Mouse (Mus musculus) cerebellum, adult 2 months (tissue): ENCODE data around the gene Hoxb9.

Experiments
- CTCF ChIP-seq: fragments of 200-500 bp; IDR thresholded peaks from 2 replicates; pipeline ENCODE4 v1.5.1; 2011; ENCODE audit warnings: low read depth, mild to moderate bottlenecking, control low read depth, low read length, moderate library complexity, borderline replicate concordance; ENCODE audit not compliant: insufficient read depth
- POLR2A ChIP-seq: fragments of 200-500 bp; IDR thresholded peaks from 2 replicates; pipeline ENCODE4 v1.6.1; 2011; ENCODE audit warnings: low read length, control low read depth, borderline replicate concordance; ENCODE audit not compliant: insufficient read depth

GRCm38 (mm10) chr11:96317608-96318367 lies 46.5 kb downstream of the Hoxb9 start, which contains the start of gene Hoxb4:
- TF ChIP-seq CTCF: no peak
- no peak for TF ChIP-seq POLR2A
